Mouse (Mus musculus) adrenal gland (tissue): ENCODE data around the gene Amt.

Experiments used
- intact Hi-C: fragments of 180-260 bp; cut with DNase I; formaldehyde crosslinking; loops from one replicate; pipeline ENCODE4 v1.15.1; 2025

Amt gene

DNA sequence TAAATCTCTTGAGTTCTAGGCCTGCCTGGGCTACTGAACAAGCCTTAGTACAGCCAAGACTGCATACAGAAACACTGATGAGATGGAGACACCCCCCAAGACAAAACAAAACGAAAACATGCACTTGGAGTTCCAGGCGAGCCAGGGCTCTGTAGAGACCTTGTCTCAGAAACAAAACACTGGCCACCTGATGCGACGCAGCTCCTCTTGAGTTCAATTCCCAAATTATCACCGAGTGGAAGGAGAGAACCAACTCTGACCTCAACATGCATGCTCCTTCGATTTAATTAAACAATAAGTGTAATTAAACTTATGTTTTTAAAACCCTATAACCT, 41.9 kb downstream of the Amt start:
- intact Hi-C loops, result no loop called here

DNA sequence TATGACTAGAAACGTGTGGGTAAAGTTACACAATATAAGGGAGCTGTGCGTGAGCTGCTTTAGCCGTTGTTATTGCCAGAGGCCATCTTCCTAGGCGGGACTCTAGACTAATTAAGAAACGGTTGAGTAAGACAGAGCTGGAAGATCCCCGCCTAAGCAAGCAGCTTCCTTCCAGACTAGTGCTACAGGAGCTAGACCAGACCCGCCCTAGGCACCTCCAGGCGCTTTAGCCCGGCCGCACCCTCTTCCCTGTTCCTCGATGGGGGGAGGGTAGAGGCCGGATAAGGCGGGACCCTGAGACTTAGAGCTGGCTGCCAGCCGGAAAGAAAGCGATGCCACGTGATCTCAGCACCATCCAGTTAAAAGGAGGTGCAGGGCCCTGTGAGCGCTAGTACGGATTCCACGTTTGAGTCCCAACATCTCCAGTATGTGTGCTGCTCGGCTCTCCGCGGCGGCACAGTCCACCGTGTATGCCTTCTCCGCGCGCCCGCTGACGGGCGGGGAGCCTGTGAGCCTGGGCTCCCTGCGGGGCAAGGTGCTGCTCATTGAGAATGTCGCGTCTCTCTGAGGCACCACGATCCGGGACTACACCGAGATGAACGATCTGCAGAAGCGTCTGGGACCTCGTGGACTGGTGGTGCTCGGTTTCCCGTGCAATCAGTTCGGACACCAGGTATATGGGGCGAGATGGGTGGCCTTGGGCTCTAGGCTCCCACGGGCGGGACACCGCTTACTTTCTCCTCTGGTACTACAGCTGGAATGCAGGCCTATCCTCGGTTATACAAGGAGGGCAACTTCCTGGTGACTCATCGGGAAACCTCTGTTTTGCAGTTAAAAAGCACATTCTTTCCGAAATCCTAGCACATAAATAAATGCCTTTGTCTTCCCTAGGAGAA, 42.5 kb downstream of the Amt start, which contains the start of gene Gpx1:
TSS of gene Gpx1 (plus strand) at position 18 of the 896 bp plus-strand sequence.
- intact Hi-C loops, result no loop called here

DNA sequence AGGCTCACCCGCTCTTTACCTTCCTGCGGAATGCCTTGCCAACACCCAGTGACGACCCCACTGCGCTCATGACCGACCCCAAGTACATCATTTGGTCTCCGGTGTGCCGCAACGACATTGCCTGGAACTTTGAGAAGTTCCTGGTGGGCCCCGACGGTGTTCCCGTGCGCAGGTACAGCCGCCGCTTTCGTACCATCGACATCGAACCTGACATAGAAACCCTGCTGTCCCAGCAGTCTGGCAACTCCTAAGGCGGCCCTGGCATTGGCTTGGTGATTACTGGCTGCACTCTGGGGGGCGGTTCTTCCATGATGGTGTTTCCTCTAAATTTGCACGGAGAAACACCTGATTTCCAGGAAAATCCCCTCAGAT, 43.2 kb downstream of the Amt start:
- intact Hi-C loops, result loop anchor here (5.0 kb wide), 1 partner anchor 33 kb away; the partner anchor contains the start of genes Rhoa and Tcta

DNA sequence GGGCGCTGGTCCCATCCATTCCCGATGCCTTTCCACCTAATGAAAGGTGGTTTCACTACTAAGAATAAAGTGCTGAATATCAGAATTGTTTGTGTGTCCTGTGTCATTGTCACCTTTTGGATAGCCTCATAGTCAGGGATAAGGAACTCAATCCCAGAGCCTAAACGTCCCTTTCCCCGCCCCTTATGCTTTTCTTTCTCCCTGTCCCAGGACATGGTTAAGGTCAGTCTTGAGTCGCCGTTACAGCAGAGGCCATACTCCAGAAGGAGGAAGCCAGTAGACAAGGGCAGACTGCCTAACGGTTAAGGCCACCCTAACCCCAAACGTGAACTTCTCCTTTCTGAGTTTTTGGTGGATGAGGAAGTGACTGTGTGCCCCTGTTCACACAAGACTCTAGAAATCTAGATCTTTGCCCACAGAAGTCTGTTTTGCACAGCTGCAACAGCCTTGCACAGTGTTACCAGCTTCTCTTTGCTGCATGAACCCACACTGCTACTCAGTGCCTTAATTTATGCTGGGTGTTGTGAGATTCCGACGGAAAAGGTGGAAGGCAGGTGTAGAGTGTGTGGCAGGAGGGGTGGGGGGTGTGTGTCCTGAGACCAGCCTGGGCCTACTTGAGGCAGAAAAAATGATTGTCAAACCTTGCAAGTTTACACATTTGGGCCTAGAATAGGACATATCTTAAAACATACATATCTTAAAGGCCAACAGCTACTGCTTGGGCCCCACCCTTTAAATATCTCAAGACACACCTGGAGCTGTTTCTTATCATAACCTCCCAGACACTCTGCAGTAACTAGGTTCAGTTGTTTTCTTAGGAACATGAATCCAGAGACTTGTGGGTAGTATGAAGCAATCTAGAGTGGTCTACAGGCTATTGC, 43.8 kb downstream of the Amt start:
- intact Hi-C loops, result loop anchor here (5.0 kb wide), 1 partner anchor 33 kb away; the partner anchor contains the start of genes Rhoa and Tcta

DNA sequence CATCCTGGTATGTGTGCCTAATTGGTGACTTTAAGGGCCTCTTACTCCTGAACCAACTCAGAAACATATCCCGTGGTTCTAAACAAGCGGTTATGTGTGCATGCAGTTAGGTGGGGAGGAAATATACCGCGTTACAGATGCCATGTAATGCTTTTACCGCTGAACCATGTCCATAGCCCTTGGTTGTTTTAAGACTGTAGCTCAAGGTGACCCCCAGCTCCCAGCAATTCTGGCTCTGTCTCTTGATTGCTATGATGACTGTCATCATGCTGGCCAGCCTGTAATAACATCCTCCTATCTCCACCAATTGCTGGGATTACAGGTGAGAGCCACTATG, 44.5 kb downstream of the Amt start:
- intact Hi-C loops, result loop anchor here (5.0 kb wide), 1 partner anchor 34 kb away; the partner anchor contains the start of genes Rhoa and Tcta

DNA sequence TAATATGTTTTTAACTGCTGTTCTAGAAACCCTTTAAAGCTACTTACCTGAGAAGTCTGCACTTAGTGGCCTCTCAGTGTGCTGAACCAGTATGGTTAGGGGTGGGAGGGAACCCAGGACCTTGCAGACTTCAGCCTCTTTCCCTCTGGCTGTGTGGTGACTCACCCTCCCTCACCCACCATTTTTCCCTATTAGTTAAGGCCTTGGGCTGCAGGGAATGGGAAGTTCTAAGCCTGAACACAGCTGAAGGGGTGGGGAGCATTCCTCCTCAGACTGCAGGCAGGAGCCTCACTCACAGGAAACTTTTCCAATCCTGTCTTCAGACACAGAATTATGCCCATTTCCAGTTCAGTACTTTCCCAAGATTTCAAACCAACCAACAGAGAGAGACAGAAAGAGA, 45.1 kb downstream of the Amt start:
- intact Hi-C loops, result loop anchor here (5.0 kb wide), 1 partner anchor 34 kb away; the partner anchor contains the start of genes Rhoa and Tcta

DNA sequence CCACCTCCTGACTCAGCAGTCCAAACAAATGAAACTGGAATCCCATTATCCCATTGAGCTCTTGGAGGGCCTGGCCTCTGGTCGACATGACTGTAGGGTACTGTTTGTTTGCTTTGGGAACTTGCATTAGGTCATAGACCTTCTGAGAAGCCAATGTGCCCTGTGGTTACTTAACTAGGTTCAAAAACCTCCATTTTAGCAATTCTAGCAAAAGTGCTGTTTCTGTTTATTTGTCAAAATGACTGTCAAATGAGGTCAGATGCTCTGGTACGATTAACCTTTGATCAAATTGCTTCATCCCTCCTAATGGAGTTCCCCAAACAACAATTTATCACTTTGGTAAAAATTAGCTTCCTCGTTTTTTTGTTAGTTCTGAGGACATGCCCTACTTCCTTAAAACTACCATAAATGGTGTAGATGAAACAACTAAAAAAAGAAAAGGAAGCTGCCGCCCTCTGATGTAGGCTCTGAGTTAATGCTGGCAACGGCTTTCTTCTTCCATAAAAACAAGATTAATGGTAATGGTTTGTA, 45.7 kb downstream of the Amt start:
- intact Hi-C loops, result loop anchor here (5.0 kb wide), 1 partner anchor 35 kb away; the partner anchor contains the start of genes Rhoa and Tcta

DNA sequence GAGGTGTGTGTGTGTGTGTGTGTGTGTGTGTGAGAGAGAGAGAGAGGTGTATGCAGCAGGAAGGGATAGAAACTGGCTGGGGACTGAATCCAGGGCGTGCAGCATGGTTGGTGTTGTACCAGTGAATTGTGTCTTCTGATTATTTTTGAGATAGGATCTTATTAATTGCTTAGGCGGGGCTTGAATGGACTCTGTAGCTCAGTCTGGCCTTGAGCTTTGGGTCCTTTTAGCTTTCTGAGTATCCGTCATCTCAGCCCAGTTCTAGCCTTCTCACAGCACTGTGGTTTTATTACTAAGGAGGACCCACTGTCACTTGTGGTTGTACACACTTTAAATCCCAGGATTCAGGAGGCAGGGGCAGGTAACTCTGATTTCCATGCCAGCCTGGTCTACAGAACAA, 46.7 kb downstream of the Amt start:
- intact Hi-C loops, result loop anchor here (5.0 kb wide), 1 partner anchor 36 kb away; the partner anchor contains the start of genes Rhoa and Tcta

DNA sequence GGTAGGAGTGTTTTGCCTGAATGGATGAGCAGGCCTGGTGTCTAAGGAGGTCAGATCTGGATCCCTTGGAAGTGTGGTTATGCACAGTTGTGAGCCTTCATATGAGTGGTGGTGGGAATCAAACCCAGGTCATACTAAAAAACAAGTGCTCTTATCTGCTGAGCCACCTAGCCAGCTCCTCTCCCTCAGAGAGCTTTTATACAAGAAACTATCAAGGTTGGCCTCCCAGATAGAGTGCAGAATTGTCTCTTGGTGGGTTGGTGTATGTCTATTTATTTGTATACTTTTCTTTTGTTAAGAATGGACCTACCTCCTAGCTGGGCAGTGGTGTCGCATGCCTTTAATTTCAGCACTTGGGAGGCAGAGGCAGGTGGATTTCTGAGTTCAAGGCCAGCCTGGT, 47.2 kb downstream of the Amt start:
- intact Hi-C loops, result loop anchor here (5.0 kb wide), 1 partner anchor 37 kb away; the partner anchor contains the start of genes Rhoa and Tcta

DNA sequence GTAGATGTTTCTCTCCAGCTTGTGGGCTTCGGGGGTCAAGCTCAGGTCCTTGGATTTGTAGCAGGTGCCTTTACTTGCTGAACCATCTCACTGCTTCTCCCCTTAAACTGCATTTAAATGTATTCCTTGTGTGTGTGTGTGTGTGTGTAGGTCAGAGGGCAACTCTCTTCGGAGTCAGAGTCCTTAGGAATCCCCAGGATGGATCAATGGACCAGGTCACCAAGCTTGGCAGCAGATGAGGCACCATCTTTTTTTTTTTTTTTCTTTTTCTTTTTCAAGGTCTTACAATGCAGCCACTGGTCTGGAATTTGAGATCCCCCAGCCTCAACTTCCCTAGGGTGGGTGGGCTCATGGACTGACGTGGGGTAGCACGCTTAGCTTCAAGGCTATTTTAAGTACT, 47.8 kb downstream of the Amt start:
- intact Hi-C loops, result loop anchor here (5.0 kb wide), 1 partner anchor 37 kb away; the partner anchor contains the start of genes Rhoa and Tcta

DNA sequence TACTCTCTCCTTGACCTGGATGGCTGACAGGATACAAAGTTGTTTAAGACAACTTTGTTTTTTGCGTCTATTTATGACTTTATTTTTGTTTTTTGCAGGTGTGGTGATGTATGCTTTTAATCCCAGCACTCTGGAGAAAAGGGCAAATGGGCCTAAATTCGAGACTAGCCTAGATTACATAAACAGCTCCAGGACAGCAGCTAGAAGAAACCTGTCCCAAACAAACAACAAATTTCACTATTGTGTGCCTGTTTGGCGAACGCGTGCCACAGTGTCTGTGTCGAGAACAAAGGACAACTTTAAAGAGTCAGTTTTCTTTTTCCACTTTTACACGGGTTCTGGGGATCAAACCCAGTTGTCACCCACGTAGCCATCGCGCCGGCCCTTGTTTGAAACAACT, 50.4 kb downstream of the Amt start:
- intact Hi-C loops, result no loop called here

DNA sequence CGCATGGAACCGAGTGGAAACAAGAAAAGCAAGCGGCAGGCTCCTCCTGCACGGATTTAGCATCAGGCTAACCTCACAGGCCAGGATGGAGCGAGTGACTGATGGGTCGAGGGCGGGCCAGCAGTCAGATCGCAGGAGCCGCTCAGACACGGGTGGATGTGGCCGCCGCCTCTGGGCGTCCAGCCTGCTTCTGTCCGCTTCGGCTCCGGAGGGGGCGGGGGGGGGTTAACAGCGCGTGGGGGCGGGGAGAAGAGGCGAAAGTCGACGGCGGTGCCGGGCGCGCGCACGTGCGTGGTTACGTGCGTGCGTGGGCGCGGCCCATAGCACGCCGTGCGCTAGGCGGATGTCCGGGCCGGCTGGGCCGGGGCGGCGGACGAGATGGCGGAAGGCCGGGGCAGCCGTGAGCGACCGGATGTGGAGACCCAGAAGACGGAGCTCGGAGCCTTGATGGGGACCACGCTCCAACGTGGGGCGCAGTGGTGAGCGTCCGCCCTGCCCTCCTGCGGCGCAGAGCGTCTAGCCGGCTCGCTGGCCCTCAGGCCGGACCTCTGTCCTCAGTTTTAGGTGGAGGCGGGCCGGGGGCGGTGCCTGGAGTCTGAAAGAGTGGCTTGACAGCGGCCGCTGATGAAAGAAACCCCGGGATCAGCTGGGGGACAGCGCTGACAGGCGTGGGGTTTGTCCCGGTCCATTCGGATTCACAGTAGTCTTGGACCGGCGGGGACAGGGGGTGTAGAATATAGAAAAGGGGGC, 51.1 kb downstream of the Amt start, which contains the start of gene Usp4:
TSS of gene Usp4 (plus strand) at position 314 of the 750 bp plus-strand sequence.
- intact Hi-C loops, result no loop called here

DNA sequence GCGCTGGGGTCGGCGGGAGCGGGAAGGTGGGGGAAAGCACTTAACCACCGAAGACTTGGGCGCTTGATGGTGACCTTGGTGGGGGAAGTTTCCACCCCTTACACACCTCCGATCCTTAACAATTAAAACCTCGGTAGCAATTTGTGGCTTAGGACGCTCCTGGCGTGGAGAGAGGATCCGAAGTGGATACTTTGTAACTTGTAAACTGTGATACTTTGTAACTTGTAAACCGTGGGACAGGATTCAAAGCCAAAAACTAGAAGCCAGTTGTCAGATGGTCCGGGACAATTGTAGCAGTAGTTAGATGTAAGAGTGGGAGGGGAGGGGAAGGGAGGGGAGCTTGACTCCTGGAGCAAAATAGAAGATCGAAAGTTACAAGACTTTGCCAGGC, 51.6 kb downstream of the Amt start:
- intact Hi-C loops, result no loop called here

DNA sequence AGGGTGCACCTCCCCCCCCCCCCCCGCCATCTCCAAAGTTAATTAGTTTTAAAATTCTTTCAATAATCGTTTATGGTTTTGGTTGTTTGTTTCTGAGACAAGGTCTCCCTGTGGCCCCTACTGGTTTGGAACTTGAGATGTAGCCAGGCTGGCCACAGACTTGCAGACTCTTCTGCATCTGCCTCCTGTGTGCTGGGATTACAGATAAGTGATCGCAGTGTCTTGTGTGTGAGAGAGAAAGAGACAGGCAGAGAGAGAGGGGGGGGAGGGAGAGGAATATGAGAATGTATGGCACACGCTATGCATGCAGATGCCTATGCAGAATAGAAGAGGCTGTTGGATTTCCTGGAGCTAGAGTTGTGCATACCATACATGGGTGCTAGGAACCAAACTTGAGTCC, 53.1 kb downstream of the Amt start:
- intact Hi-C loops, result no loop called here
